Mouse (Mus musculus) limb, embryonic 14.5 days (tissue): ENCODE results near the gene 1700001O22Rik. TPM values are rescaled to one million over a fixed set of nuclear protein-coding genes. Genes with fewer than 3 reads are reported as not detected.
A peak's percentile ranks its signal among the peaks of the same experiment; 100 is the strongest.

Source experiments
- ATAC-seq: fragments of 200-750 bp; cut with Nextera tagmentation; 2 replicates; pipeline ENCODE4 v1.8.0; 2017; ENCODE audit warnings: low read depth, moderate number of reproducible peaks, moderate TSS enrichment; ENCODE audit not compliant: low FRiP score
- DNase-seq: peaks from one replicate; pipeline ENCODE4 v3.0.0-alpha.2; 2015; ENCODE audit warnings: low spot score
- H3K27ac ChIP-seq: fragments of 300-500 bp; sonication (generic); replicated peaks from 2 replicates; pipeline ENCODE4 v1.5.1; 2014; ENCODE audit warnings: low read depth, mild to moderate bottlenecking, low read length, moderate library complexity, mixed read lengths
- H3K27me3 ChIP-seq: fragments of 300-500 bp; sonication (generic); 2 replicates; pipeline ENCODE4 v1.6.1; 2014; ENCODE audit warnings: low read length, mixed read lengths; ENCODE audit not compliant: control insufficient read depth, insufficient read depth
- H3K36me3 ChIP-seq: fragments of 300-500 bp; sonication (generic); 2 replicates; pipeline ENCODE4 v1.6.1; 2014; ENCODE audit warnings: mild to moderate bottlenecking, low read length, moderate library complexity, mixed read lengths; ENCODE audit not compliant: control insufficient read depth, insufficient read depth
- H3K4me1 ChIP-seq: fragments of 300-500 bp; sonication (generic); 2 replicates; pipeline ENCODE4 v1.6.1; 2014; ENCODE audit warnings: antibody characterized with exemption, low read length, mixed read lengths; ENCODE audit not compliant: control insufficient read depth, insufficient read depth
- H3K4me2 ChIP-seq: fragments of 300-500 bp; sonication (generic); replicated peaks from 2 replicates; pipeline ENCODE4 v1.6.1; 2014; ENCODE audit warnings: low read depth, mild to moderate bottlenecking, low read length, moderate library complexity; ENCODE audit not compliant: severe bottlenecking
- H3K4me3 ChIP-seq: fragments of 300-500 bp; sonication (generic); replicated peaks from 2 replicates; pipeline ENCODE4 v1.5.1; 2014; ENCODE audit warnings: low read length
- H3K9ac ChIP-seq: fragments of 300-500 bp; sonication (generic); 2 replicates; pipeline ENCODE4 v1.6.1; 2014; ENCODE audit warnings: mild to moderate bottlenecking, low read depth, low read length, moderate library complexity; ENCODE audit not compliant: severe bottlenecking
- H3K9me3 ChIP-seq: fragments of 300-500 bp; sonication (generic); 2 replicates; pipeline ENCODE4 v1.6.1; 2016; ENCODE audit warnings: low read length; ENCODE audit not compliant: control insufficient read depth
- POLR2A ChIP-seq: fragments of 200-500 bp; IDR thresholded peaks from 2 replicates; pipeline ENCODE4 v1.8.0; 2012; ENCODE audit warnings: inconsistent platforms, mild to moderate bottlenecking, moderate library complexity, borderline replicate concordance; ENCODE audit not compliant: insufficient read depth, insufficient read length; ENCODE audit errors: extremely low read depth
- WGBS: fragments of 180-500 bp; shearing (Covaris S2); extraction: QIAGEN DNeasy Blood & Tissue Kit; methylation state at CpG from one replicate; pipeline ENCODE4 v1.1.7; 2014; 5-methylcytosine and 5-hydroxymethylcytosine counted together
- polyA plus RNA-seq, 2 experiments: library from polyadenylated mRNA; depleted of rRNA in 1 of 2; stranded (reverse) in 1 of 2; unstranded in 1 of 2; fragments of >200 nt; fragmentation: Nextera tagmentation in 1 of 2; extraction: Ambion mirVana in 1 of 2; gene quantifications; 2 replicates each; pipeline versions ENCODE4 v1.2.1 to v1.2.3; 2012 to 2014

The 1700001O22Rik gene
- polyA plus RNA-seq, 2 experiments = 3.4 TPM

DNA sequence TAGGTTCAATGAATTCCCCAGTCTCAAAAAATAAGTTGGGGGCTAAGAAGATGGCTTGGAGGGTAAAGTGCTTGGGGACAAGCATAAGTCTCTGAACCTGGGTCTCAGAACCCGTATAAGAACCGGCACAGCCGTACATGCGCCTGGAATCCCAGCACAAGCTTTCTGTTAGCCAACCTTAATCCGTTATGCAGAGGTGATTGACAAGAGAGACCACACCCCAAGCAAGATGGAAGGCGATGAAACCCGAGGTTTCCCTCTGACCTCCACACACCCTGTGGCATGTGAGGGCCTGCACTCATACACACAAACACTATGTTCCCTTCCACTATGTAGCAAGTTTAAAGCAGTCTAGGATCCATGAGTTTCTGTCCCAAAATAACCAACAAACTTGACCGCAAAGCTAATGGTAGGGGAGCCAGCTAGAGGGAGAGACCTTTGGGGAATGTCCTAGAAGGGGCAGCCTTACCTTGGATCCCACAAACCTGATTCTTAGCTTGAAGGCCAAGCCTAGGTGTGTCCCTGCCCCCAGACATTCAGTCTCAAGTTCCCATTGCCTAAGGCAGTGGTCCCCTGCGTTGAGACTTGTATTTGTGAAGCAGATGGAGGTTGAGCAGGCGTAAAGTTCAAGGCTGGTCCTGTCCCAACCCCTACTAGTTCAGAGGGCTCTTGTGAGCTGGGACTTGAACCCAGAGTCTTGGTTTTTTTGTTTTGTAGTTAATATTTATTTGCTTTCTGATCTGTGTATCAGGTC lies 46.3 kb downstream of the 1700001O22Rik start:
- Histone ChIP-seq H3K27ac (0 out of 2 replicates have a peak overlapping the region, but pooled peaks have one; percentile 26), H3K4me2 (no peak overlapping the region), H3K4me3 (no peak overlapping the region), H3K9me3 (no peaks in the 10 kb centered on the region), H3K36me3 (no peaks in the 10 kb centered on the region), H3K4me1 (peaks cover 28% of the 10 kb centered on the region), H3K27me3 (no peaks in the 10 kb centered on the region), H3K9ac (no peak overlapping the region)
- DNase-seq (no peak), ATAC-seq (no peak)
- no peak for TF ChIP-seq POLR2A
- 86% methylated on average over 10 of the region's 10 CpGs for WGBS

DNA sequence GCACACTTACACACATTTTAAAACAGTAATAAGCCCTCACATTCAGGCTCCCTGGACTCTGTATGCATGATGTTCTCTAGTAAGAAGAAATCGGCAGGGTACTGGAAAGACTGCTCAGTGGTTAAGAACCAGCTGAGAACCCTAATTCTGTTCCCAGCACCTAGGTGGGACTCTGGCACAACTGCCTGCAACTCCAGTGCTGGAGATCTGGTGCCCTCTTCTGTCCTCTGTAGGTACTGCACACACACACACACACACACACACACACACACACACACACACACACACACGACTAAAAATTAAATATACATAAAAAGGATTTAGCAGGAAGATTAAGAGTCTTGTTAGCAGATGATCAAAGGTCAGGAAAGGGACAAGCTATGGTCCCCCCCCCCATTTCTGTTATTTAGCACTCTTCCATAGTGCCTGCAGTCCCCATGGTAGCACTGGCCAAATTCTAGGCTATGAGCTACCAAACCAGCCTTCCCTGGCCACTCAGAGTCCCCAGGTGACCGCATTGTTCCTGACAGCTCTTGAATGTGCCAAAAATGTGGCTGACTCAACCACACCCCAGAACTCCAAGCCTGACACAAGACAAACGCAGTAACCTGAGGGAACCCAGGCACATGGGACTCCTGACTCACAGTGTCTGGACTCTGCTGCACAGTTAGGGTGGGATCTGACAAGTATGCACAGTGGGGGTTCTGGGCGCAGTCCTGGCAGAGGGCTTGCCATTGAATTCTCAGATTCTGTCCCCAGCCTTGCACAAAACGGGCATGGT lies 47.3 kb downstream of the 1700001O22Rik start:
- TF ChIP-seq POLR2A = no peak
- WGBS = 95% methylated on average over 6 of the region's 6 CpGs
- H3K4me2 ChIP-seq = no peak overlapping the region
- H3K9ac ChIP-seq = no peak overlapping the region
- no peak overlapping the region for H3K27ac ChIP-seq
- H3K36me3 ChIP-seq = no peaks in the 10 kb centered on the region
- no peak overlapping the region for H3K4me3 ChIP-seq
- H3K4me1 ChIP-seq = peaks cover 28% of the 10 kb centered on the region
- H3K9me3 ChIP-seq = no peaks in the 10 kb centered on the region
- no peak for ATAC-seq
- DNase-seq = no peak
- H3K27me3 ChIP-seq = no peaks in the 10 kb centered on the region

DNA sequence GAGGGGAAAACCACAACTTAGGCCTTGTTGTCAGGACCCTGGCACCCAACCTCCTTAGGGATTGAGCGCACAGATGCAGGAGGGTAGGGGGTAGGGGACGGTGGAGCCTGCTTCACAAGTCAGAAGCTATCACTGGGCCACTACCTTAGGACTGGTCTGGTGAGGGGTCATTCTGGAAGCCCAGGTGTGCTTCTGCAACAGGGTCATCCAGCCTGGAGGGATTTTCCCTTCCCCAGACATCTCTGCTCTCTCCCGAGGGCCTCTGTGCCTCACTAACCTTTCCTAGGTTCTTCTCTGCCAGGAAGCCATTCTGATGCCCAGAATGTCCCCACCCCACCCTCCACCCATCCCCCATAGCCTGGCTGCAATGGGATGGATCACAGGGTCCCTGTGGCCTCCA lies 48.6 kb downstream of the 1700001O22Rik start:
- H3K27me3 ChIP-seq = no peaks in the 10 kb centered on the region
- no peak for ATAC-seq
- peaks cover 25% of the 10 kb centered on the region for H3K4me1 ChIP-seq
- no peaks in the 10 kb centered on the region for H3K9me3 ChIP-seq
- WGBS = 81% methylated on average over 2 of the region's 3 CpGs
- H3K4me2 ChIP-seq = no peak overlapping the region
- H3K27ac ChIP-seq = no peak overlapping the region
- no peak overlapping the region for H3K9ac ChIP-seq
- no peak for TF ChIP-seq POLR2A
- DNase-seq = no peak
- no peak overlapping the region for H3K4me3 ChIP-seq
- no peaks in the 10 kb centered on the region for H3K36me3 ChIP-seq

DNA sequence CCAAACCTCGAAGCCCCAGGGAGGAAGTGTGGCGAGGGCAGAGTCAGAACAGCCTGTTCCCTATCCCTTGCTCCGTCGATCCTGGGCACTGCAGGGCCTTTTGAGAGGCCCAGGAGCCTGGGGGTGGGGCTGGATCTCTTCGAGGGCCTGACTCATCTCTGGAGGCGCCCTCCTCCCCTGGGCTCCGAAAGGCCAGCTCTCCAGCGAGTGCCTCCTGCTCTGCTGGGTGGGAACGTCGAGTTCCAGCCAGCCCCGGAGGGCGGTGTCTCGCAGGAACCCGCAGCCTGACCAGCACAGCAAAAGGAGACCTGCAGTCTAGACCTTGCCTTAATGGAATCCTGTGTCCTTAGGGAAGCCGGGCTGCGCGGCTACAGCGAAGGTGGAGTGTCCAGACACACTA lies 50.2 kb downstream of the 1700001O22Rik start:
- H3K4me3 ChIP-seq = no peak overlapping the region
- peaks cover 9% of the 10 kb centered on the region for H3K4me1 ChIP-seq
- no peaks in the 10 kb centered on the region for H3K9me3 ChIP-seq
- no peak for TF ChIP-seq POLR2A
- whole genome bisulfite sequencing = 27% methylated on average over 15 of the region's 18 CpGs
- no peak for DNase-seq
- no peak for ATAC-seq
- peak overlapping the region; percentile 33; the same call in 1 of the 2 replicates for H3K27ac ChIP-seq
- peak overlapping the region; percentile 28; the same call in 1 of the 2 replicates for H3K9ac ChIP-seq
- no peaks in the 10 kb centered on the region for H3K36me3 ChIP-seq
- peak overlapping the region; percentile 13; the same call in 1 of the 2 replicates for H3K4me2 ChIP-seq
- H3K27me3 ChIP-seq = no peaks in the 10 kb centered on the region

DNA sequence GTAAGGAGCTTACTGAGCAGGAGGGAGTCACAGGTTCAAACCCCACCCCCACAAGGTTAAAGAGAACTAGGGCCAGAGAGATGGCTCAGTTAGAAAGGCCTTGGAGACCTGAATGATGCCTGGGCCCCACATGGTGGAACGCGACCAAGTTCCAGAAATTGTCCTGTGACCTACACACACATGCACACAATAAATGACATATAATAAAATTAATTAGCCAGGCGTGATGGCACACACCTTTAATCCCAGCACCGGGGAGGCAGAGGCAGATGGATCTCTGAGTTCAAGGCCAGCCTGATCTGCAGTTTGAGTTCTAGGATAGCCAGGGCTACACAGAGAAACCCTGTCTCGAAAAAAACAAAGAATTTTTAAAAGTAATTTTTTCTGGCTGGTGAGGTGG lies 51.0 kb downstream of the 1700001O22Rik start:
- Histone ChIP-seq H3K4me3 (no peak overlapping the region), H3K4me1 (peaks cover 5% of the 10 kb centered on the region), H3K9ac (no peak overlapping the region), H3K36me3 (no peaks in the 10 kb centered on the region), H3K9me3 (no peaks in the 10 kb centered on the region), H3K27me3 (no peaks in the 10 kb centered on the region), H3K4me2 (no peak overlapping the region), H3K27ac (no peak overlapping the region)
- WGBS = 88% methylated on average over 5 of the region's 5 CpGs
- ATAC-seq (no peak), DNase-seq (no peak)
- no peak for TF ChIP-seq POLR2A
